Comparison of ENCODE assay signal across 23 mouse cellular contexts in the genomic region with DNA sequence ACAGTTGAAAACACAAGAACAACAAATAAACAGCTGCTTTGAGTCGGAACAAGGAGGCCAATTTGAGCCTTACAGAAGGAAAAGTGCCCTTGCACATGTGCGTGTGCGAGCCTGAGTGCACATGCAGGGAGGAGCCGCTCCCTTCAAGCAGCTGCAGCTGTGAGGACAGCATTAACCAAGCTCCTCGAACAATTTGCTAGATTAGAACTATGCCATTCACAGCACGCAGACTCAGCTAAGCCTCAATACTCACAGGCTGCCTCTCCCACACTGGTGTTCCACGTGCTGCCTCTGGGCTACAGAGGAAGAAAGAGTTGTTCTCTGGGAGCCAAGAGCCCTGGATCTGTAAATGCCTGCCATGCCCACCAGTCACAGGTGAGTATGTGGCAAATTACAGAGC. TPM values are rescaled to one million over a fixed set of nuclear protein-coding genes. Genes with fewer than 3 reads are reported as not detected.
A peak's percentile ranks its signal among the peaks of the same experiment; 100 is the strongest.
DNase-seq lines count a peak whose midpoint lies in the region; ATAC-seq lines count a peak whose summit lies in the region.
"Had no signal": no experiment of that assay in that cellular context is flagged by ENCODE, and none has a peak within 500 bp of the region (broad histone marks: within the 10 kb centered on the region; RNA-seq: fewer than 3 reads in every experiment).

No protein-coding gene starts in this region.

- H3K4me3 ChIP-seq in midbrain, embryonic 12.5 days = no peak overlapping the region
- H3K4me3 ChIP-seq in midbrain, embryonic 11.5 days (ENCODE audit: low read depth, low read length) = no peak overlapping the region
- no peak overlapping the region for H3K4me3 ChIP-seq in forebrain, embryonic 16.5 days (replicated peaks; ENCODE audit: low read length)
- H3K4me3 ChIP-seq: embryonic facial prominence, embryonic 12.5 days; erythroblast, embryonic 14.5 days; limb, embryonic 13.5 days; liver, embryonic 13.5 days; lung, embryonic 15.5 days; stomach, embryonic 15.5 days had no signal

- peak; percentile 86 for ATAC-seq in frontal cortex, adult (ENCODE audit: low TSS enrichment)
- peak; percentile 54; the same call in 1 of the 2 replicates for ATAC-seq in midbrain, embryonic 12.5 days (ENCODE audit: low FRiP score, low read depth)
- no peak for ATAC-seq in midbrain, embryonic 11.5 days (ENCODE audit: low FRiP score)
- peak; percentile 91 for ATAC-seq in forebrain, embryonic 16.5 days
- ATAC-seq: intestine, embryonic 16.5 days had no signal

- no peaks in the 10 kb centered on the region for H3K36me3 ChIP-seq in midbrain, embryonic 12.5 days
- no peaks in the 10 kb centered on the region for H3K36me3 ChIP-seq in midbrain, embryonic 11.5 days (ENCODE audit: control insufficient read depth, insufficient read depth, low read length)
- no peaks in the 10 kb centered on the region for H3K36me3 ChIP-seq in forebrain, embryonic 16.5 days (ENCODE audit: control insufficient read depth, insufficient read depth)
- H3K36me3 ChIP-seq: embryonic facial prominence, embryonic 12.5 days; limb, embryonic 13.5 days; liver, embryonic 13.5 days; lung, embryonic 15.5 days; stomach, embryonic 15.5 days had no signal

- H3K27ac ChIP-seq in midbrain, embryonic 12.5 days (replicated peaks) = no peak overlapping the region
- no peak overlapping the region for H3K27ac ChIP-seq in midbrain, embryonic 11.5 days (ENCODE audit: low read depth, low read length)
- H3K27ac ChIP-seq in forebrain, embryonic 16.5 days (ENCODE audit: low read length) = no peak overlapping the region
- H3K27ac ChIP-seq: embryonic facial prominence, embryonic 12.5 days; limb, embryonic 13.5 days; liver, embryonic 13.5 days; lung, embryonic 15.5 days; stomach, embryonic 15.5 days had no signal

- WGBS in midbrain, embryonic 12.5 days = 54% methylated on average over 7 of the region's 7 CpGs
- 55% methylated on average over 7 of the region's 7 CpGs for WGBS in midbrain, embryonic 11.5 days
- WGBS in forebrain, embryonic 16.5 days = 43% methylated on average over 7 of the region's 7 CpGs

- H3K4me1 ChIP-seq in midbrain, embryonic 12.5 days = no peaks in the 10 kb centered on the region
- H3K4me1 ChIP-seq in midbrain, embryonic 11.5 days (ENCODE audit: control insufficient read depth, insufficient read depth, low read length) = no peaks in the 10 kb centered on the region
- H3K4me1 ChIP-seq in forebrain, embryonic 16.5 days (replicated peaks; ENCODE audit: control insufficient read depth, insufficient read depth, low read length) = no peaks in the 10 kb centered on the region; the same call in 1 of the 2 replicates
- H3K4me1 ChIP-seq: embryonic facial prominence, embryonic 12.5 days; limb, embryonic 13.5 days; liver, embryonic 13.5 days; lung, embryonic 15.5 days; stomach, embryonic 15.5 days had no signal

- H3K27me3 ChIP-seq in midbrain, embryonic 12.5 days = no peaks in the 10 kb centered on the region
- no peaks in the 10 kb centered on the region for H3K27me3 ChIP-seq in midbrain, embryonic 11.5 days (ENCODE audit: control insufficient read depth, insufficient read depth, low read length)
- H3K27me3 ChIP-seq in forebrain, embryonic 16.5 days (replicated peaks; ENCODE audit: control insufficient read depth, insufficient read depth, low read length) = no peaks in the 10 kb centered on the region
- H3K27me3 ChIP-seq: embryonic facial prominence, embryonic 12.5 days; limb, embryonic 13.5 days; liver, embryonic 13.5 days; lung, embryonic 15.5 days; stomach, embryonic 15.5 days had no signal

- no peak overlapping the region for H3K9ac ChIP-seq in midbrain, embryonic 12.5 days (replicated peaks)
- H3K9ac ChIP-seq in midbrain, embryonic 11.5 days (ENCODE audit: low read length) = no peak overlapping the region
- H3K9ac ChIP-seq in forebrain, embryonic 16.5 days (replicated peaks; ENCODE audit: low read depth, low read length) = no peak overlapping the region
- H3K9ac ChIP-seq: embryonic facial prominence, embryonic 12.5 days; limb, embryonic 13.5 days; liver, embryonic 13.5 days; lung, embryonic 15.5 days; stomach, embryonic 15.5 days had no signal

- DNase-seq in frontal cortex, adult 2 months (ENCODE audit: extremely low spot score in 1 of 2, low spot score in 1 of 2) = no peak
- no peak for DNase-seq in midbrain, embryonic 11.5 days (ENCODE audit: low spot score, missing footprints)
- DNase-seq in brain, adult 2 months (ENCODE audit: low read depth, low spot score) = peak; percentile 74
- no peak for DNase-seq in Muller cell, postnatal 12 days (ENCODE audit: inconsistent ontology term)
- DNase-seq: adrenal gland, postnatal 25 days; cerebellum, adult 8-10 months; gastrocnemius, postnatal 25 days; kidney, postnatal 4 days; layer of hippocampus, postnatal 36 days; liver, embryonic 13.5 days; lung, postnatal 4 days; thymus, adult 18-20 months; thymus, postnatal 4 days had no signal

- H3K9me3 ChIP-seq in midbrain, embryonic 12.5 days = no peaks in the 10 kb centered on the region
- H3K9me3 ChIP-seq in midbrain, embryonic 11.5 days (ENCODE audit: control insufficient read depth, low read length) = no peaks in the 10 kb centered on the region
- no peaks in the 10 kb centered on the region for H3K9me3 ChIP-seq in forebrain, embryonic 16.5 days (ENCODE audit: control insufficient read depth, low read length)
- H3K9me3 ChIP-seq: embryonic facial prominence, embryonic 12.5 days; limb, embryonic 13.5 days; liver, embryonic 13.5 days; lung, embryonic 15.5 days; stomach, embryonic 15.5 days had no signal

- no peak overlapping the region for H3K4me2 ChIP-seq in midbrain, embryonic 12.5 days (replicated peaks)
- H3K4me2 ChIP-seq in midbrain, embryonic 11.5 days = no peak overlapping the region
- no peak overlapping the region for H3K4me2 ChIP-seq in forebrain, embryonic 16.5 days (ENCODE audit: low read length)
- H3K4me2 ChIP-seq: embryonic facial prominence, embryonic 12.5 days; limb, embryonic 13.5 days; liver, embryonic 13.5 days; lung, embryonic 15.5 days; stomach, embryonic 15.5 days had no signal

RNA-seq across cellular contexts. Expression of gene B3gat1, which starts 11.8 kb away (rescaled TPM):
- polyA plus RNA-seq in frontal cortex, adult 2 months (2012; rRNA removed) = 192 and 233 TPM in 2 replicates
- 10.9 and 12.9 TPM in 2 replicates for polyA plus RNA-seq in midbrain, embryonic 12.5 days (2016; fragmentation: Nextera tagmentation; extraction: Ambion mirVana)
- polyA plus RNA-seq in midbrain, embryonic 11.5 days (2014; fragmentation: Nextera tagmentation; extraction: Ambion mirVana) = 4.7 and 5.7 TPM in 2 replicates
- 45.4 and 48.1 TPM in 2 replicates for polyA plus RNA-seq in forebrain, embryonic 16.5 days (2015; fragmentation: Nextera tagmentation; extraction: Ambion mirVana)
- polyA plus RNA-seq: erythroblast, embryonic 14.5 days; heart, embryonic 16.5 days; liver, embryonic 13.5 days had no signal
